Mouse (Mus musculus) neural tube, embryonic 11.5 days (tissue): ENCODE results near the gene Slc25a25. TPM values are rescaled to one million over a fixed set of nuclear protein-coding genes. Genes with fewer than 3 reads are reported as not detected.
"Not testable (repeated sequence)": the region's sequence is repeated elsewhere in the genome, so short reads cannot be mapped to it uniquely, and the experiment has no call there.

Experiments
- ATAC-seq: fragments of 200-750 bp; cut with Nextera tagmentation; 2 replicates; pipeline ENCODE4 v1.8.0; 2017; ENCODE audit warnings: moderate number of reproducible peaks, mild to moderate bottlenecking, moderate TSS enrichment, moderate library complexity; ENCODE audit not compliant: insufficient read depth, low FRiP score, low TSS enrichment
- DNase-seq: peaks from one replicate; pipeline ENCODE4 v3.0.0-alpha.2; 2015; ENCODE audit warnings: low spot score
- H3K27ac ChIP-seq: fragments of 300-500 bp; sonication (generic); 2 replicates; pipeline ENCODE4 v1.5.1; 2014; ENCODE audit warnings: low read depth, mild to moderate bottlenecking, low read length
- H3K27me3 ChIP-seq: fragments of 300-500 bp; sonication (generic); 2 replicates; pipeline ENCODE4 v1.6.1; 2014; ENCODE audit warnings: mild to moderate bottlenecking, low read length, mixed read lengths; ENCODE audit not compliant: control insufficient read depth, insufficient read depth
- H3K36me3 ChIP-seq: fragments of 300-500 bp; sonication (generic); 2 replicates; pipeline ENCODE4 v1.6.1; 2014; ENCODE audit warnings: mild to moderate bottlenecking, low read length, moderate library complexity, mixed read lengths; ENCODE audit not compliant: control insufficient read depth, insufficient read depth
- H3K4me1 ChIP-seq: fragments of 300-500 bp; sonication (generic); 2 replicates; pipeline ENCODE4 v1.6.1; 2014; ENCODE audit warnings: low read length, mixed read lengths; ENCODE audit not compliant: control insufficient read depth, insufficient read depth
- H3K4me2 ChIP-seq: fragments of 300-500 bp; sonication (generic); 2 replicates; pipeline ENCODE4 v1.6.1; 2014; ENCODE audit warnings: low read depth, mild to moderate bottlenecking, moderate library complexity
- H3K4me3 ChIP-seq: fragments of 300-500 bp; sonication (generic); 2 replicates; pipeline ENCODE4 v1.5.1; 2014; ENCODE audit warnings: low read depth, low read length
- H3K9ac ChIP-seq: fragments of 300-500 bp; sonication (generic); 2 replicates; pipeline ENCODE4 v1.6.1; 2014; ENCODE audit warnings: mild to moderate bottlenecking, low read length
- H3K9me3 ChIP-seq: fragments of 300-500 bp; sonication (generic); 2 replicates; pipeline ENCODE4 v1.6.1; 2016; ENCODE audit warnings: low read length; ENCODE audit not compliant: control insufficient read depth
- WGBS: fragments of 180-500 bp; shearing (Covaris S2); extraction: QIAGEN DNeasy Blood & Tissue Kit; methylation state at CpG from one replicate; pipeline ENCODE4 v1.1.7; 2014; 5-methylcytosine and 5-hydroxymethylcytosine counted together
- polyA plus RNA-seq: library from polyadenylated mRNA; unstranded; fragments of >200 nt; fragmentation: Nextera tagmentation; extraction: Ambion mirVana; gene quantifications from 2 replicates; pipeline ENCODE4 v1.2.1, GENCODE M21; 2014

The Slc25a25 gene
- polyA plus RNA-seq = 28.1 and 33.5 TPM in 2 replicates

DNA sequence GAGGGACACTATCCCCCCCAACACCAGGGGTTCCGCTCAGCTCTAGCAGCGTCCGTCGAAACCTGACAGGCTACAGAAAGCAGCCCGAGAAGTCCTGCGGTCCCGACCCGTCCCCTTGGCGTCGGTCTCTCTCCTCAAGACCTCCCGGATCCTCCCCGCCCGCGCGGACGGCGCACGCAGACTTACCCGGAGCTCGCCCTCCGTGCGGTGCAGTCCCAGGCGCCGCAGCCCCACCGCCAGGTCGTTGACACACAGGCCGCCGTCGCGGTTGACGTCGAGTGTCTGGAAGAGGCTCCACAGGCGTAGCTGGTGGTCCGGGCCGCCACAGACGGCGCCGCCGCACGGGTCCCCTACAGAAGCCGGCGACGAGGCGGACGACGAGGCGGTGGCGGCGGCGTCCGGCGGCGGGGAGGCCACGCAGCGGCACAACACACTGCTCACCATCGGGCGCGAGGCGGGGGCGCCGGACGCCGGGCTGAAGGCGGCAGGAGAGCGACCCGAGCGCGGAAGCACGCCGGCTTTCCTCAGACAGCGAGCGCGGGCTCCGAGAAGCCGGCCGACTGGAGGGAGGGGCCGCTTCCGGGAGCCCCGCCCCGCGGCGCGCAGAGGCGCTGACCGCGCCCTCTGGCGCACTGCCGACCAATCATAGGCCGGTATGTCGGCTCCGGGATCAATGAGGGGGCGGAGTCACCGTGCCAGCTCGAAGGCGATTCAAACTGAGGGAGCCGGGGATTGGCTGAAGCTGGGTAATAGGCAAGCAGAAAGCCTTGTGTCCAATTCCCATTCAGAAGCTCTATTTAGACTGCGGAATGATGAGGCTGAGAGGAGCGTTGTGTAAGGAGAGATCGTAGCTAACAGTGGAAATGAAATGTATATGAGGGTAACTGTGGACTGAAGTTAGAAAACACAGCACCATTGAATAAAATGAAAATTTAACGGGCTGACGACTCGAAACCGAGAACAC lies at the start of gene Slc25a25:
Gene Slc25a25 (minus strand): TSS at position 565 of the 964 bp plus-strand sequence.
- DNase-seq = peak; percentile 97
- H3K27ac ChIP-seq = peak within 1 kb of the TSS; percentile 90
- peak within 1 kb of the TSS; percentile 75 for H3K9ac ChIP-seq
- peak within 1 kb of the TSS; percentile 79 for H3K4me3 ChIP-seq
- H3K4me2 ChIP-seq = peak within 1 kb of the TSS; percentile 82
- no peaks in the 10 kb centered on the region for H3K36me3 ChIP-seq
- no peaks in the 10 kb centered on the region for H3K9me3 ChIP-seq
- WGBS = 1% methylated on average over 72 of the region's 103 CpGs
- H3K4me1 ChIP-seq = peaks cover 8% of the 10 kb centered on the region
- no peaks in the 10 kb centered on the region for H3K27me3 ChIP-seq
- ATAC-seq = peak; percentile 90

DNA sequence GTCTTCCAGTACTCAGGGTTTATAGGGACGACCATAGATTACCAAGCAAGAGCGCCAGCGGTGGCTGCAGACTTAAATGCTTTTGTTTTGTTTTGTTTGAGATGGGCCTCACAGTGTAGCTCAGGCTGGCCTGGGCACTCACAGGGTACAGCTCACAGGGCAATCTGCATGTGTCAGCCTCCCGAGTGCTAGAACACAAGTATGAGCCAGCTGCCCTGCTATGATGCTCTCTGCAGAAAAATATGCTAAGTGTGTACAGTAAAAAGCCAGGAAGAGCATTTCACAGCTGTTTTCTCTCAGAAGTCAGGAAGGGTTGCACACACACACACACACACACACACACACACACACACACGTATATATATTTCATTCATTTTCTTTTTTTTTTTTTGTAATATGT lies 49.2 kb upstream of the Slc25a25 start:
- Histone ChIP-seq H3K4me3 (no peak overlapping the region), H3K27me3 (no peaks in the 10 kb centered on the region), H3K9me3 (no peaks in the 10 kb centered on the region), H3K4me2 (no peak overlapping the region), H3K27ac (no peak overlapping the region), H3K4me1 (0 out of 2 replicates have a peak, but pooled peaks cover 5% of the 10 kb centered on the region), H3K9ac (no peak overlapping the region), H3K36me3 (no peaks in the 10 kb centered on the region)
- 82% methylated on average over 5 of the region's 5 CpGs for WGBS
- DNase-seq (no peak), ATAC-seq (no peak)

DNA sequence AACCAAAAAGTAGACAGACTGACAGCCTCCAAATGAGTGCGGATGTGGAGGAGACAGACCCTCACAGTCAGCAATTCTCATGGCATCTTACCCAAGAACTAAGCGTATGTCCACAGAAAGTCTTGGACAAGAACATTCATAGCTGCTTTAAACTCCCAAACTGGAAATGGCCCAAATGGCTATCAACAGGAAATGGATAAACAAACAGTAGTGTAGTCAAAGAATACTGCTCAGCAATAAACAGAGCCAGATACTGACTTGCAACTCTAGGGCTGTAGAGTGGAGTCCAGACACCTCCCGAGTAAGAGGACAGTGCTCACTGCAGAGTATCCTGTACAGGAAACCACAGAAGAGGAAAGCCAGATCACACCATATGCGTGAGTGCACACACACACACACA lies 48.1 kb upstream of the Slc25a25 start:
- Histone ChIP-seq H3K27ac (no peak overlapping the region), H3K9ac (no peak overlapping the region), H3K4me3 (no peak overlapping the region), H3K4me2 (no peak overlapping the region), H3K36me3 (no peaks in the 10 kb centered on the region), H3K27me3 (no peaks in the 10 kb centered on the region), H3K4me1 (0 out of 2 replicates have a peak, but pooled peaks cover 5% of the 10 kb centered on the region), H3K9me3 (no peaks in the 10 kb centered on the region)
- no peak for ATAC-seq
- 90% methylated on average over 4 of the region's 4 CpGs for WGBS
- no peak for DNase-seq

DNA sequence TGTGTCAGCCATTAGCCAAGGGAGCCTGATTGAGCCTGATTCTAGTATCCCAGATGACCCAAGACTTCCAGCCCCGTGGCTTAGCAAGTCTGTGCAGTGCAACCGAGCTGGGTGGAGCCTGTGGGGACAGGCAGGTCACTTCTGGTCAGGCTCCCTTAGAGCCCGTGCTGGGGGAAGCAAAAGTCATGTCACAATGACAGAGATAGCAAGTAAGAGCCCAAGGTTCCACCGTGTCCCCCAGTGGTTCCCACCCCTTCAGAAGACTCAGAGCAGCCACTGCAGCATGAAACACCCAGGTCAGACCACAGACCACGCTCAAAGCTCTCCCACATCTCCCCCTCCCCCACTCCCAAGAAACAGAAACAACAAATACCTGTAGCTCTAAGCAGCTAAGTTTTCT lies 44.9 kb upstream of the Slc25a25 start:
- H3K4me2 ChIP-seq = no peak overlapping the region
- WGBS = 76% methylated on average over 5 of the region's 5 CpGs
- DNase-seq (no peak), ATAC-seq (no peak)
- H3K4me1 ChIP-seq = no peaks in the 10 kb centered on the region
- no peaks in the 10 kb centered on the region for H3K9me3 ChIP-seq
- no peak overlapping the region for H3K27ac ChIP-seq
- H3K9ac ChIP-seq = no peak overlapping the region
- no peaks in the 10 kb centered on the region for H3K27me3 ChIP-seq
- H3K36me3 ChIP-seq = no peaks in the 10 kb centered on the region
- no peak overlapping the region for H3K4me3 ChIP-seq

DNA sequence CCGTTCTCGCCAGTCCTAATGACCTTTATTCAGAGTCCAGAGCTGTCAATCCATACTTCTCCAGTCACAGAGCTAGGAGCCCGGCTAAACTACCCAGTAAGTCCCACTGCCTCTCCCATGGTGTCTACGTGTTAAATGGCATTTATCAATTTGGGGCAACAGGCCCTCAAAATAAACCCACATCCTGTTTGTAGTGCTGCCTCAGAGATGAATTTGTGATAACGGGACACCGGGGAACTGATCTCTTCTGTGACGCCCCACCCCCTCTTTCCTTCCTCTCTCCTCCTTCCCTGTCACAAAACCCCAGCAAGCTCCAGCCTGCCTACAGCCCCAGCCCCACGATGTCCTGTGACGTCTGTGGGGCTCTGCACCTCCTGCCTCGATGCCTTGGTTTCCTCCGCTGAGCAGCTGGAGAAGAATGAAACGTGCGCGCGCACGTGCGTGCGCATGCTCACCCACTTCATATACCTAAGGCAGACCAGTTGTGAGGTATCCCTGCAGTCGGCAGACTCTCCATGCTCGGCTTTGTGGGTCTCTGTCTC lies 44.0 kb upstream of the Slc25a25 start:
- H3K9ac ChIP-seq = no peak overlapping the region
- no peaks in the 10 kb centered on the region for H3K4me1 ChIP-seq
- no peaks in the 10 kb centered on the region for H3K36me3 ChIP-seq
- WGBS = 84% methylated on average over 20 of the region's 20 CpGs
- H3K27ac ChIP-seq = no peak overlapping the region
- no peak overlapping the region for H3K4me3 ChIP-seq
- H3K4me2 ChIP-seq = no peak overlapping the region
- H3K9me3 ChIP-seq = no peaks in the 10 kb centered on the region
- H3K27me3 ChIP-seq = no peaks in the 10 kb centered on the region
- DNase-seq = no peak
- ATAC-seq = no peak

DNA sequence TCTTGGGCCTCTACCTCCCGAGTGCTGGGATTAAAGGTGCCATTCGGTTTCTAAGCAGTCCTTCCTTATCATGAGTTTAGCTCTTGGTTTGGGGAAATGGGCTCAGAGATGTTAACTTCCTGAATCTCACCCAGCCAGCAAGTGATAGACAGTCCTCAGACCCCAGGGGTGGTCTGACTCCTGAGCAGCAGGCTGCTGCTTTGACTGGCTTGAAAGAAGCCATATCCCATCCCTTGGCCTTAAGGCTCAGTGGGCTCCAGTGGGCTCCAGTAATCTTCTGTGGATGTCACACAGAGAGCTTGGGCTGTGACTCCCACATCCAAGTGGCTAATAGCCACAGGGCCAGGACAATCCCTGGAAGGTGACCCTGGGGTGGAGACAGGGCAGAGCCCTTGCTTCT lies 43.3 kb upstream of the Slc25a25 start:
- Histone ChIP-seq H3K4me2 (no peak overlapping the region), H3K27me3 (no peaks in the 10 kb centered on the region), H3K9me3 (no peaks in the 10 kb centered on the region), H3K4me1 (no peaks in the 10 kb centered on the region), H3K27ac (no peak overlapping the region), H3K4me3 (no peak overlapping the region), H3K36me3 (no peaks in the 10 kb centered on the region), H3K9ac (no peak overlapping the region)
- ATAC-seq (no peak), DNase-seq (no peak)
- WGBS = 67% methylated on average over 2 of the region's 2 CpGs

DNA sequence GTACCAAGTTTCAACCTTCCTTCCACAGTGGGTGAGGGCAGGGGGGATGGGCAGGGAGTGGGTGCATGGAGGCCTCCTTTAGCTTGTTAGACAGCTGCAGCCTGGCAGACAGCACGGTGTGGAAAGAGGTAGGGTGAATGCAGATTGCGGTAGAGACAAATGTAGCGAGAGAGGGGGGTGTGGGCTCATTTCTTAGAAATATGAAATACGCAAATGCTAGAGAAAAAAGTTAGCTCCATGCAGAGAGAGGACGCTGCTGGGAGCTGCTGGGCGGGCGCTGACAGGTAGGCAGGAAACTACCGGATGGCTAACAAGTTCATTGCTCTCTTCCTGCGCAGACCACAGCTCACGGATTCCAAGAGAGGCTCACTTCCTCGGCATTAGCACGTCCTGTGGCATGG lies 42.1 kb upstream of the Slc25a25 start:
- Histone ChIP-seq H3K27ac (no peak overlapping the region), H3K4me3 (no peak overlapping the region), H3K9ac (no peak overlapping the region), H3K27me3 (no peaks in the 10 kb centered on the region), H3K9me3 (no peaks in the 10 kb centered on the region), H3K36me3 (no peaks in the 10 kb centered on the region), H3K4me1 (no peaks in the 10 kb centered on the region), H3K4me2 (no peak overlapping the region)
- 77% methylated on average over 12 of the region's 12 CpGs for WGBS
- no peak for ATAC-seq
- DNase-seq = no peak

DNA sequence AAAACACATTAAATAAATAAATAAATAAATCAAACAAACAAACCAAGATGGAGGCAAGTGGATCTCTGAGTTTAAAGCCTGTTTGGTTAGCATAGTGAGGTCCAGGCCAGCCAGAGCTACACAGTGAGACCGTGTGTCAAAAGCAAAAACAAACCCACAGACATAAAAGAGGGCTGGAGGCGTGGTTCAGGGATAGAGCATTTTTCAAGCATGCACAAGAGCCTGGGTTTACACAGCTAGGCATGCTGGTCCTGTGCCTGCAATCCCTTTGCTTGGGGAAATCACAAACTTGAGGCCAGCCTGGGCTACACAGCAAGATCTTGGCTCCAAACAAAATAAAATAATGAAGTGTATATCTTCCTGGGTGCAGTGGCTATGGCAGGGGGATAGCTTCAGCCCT lies 41.4 kb upstream of the Slc25a25 start:
- H3K9me3 ChIP-seq = no peaks in the 10 kb centered on the region
- no peak overlapping the region for H3K9ac ChIP-seq
- no peaks in the 10 kb centered on the region for H3K4me1 ChIP-seq
- no peaks in the 10 kb centered on the region for H3K36me3 ChIP-seq
- ATAC-seq (no peak), DNase-seq (no peak)
- no peak overlapping the region for H3K27ac ChIP-seq
- no peak overlapping the region for H3K4me2 ChIP-seq
- WGBS = 70% methylated on average over 2 of the region's 2 CpGs
- no peak overlapping the region for H3K4me3 ChIP-seq
- no peaks in the 10 kb centered on the region for H3K27me3 ChIP-seq

DNA sequence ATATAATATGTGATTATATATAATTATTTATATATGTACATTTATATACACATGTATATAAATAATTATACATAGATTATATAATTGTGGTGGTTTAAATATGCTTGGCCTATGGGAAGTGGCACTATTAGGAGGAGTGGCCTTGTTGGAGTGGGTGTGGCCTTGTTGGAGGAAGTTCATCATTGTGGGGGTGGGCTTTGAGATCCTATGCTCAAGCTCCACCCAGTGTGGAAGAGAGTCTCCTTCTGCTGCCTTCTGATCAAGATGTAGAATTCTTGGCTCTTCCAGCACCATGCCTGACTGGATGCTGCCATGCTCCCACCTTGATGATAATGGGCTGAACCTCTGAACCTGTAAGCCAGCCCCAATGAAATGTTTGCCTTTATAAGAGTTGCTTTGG lies 39.5 kb upstream of the Slc25a25 start:
- not testable (repeated sequence) for H3K27me3 ChIP-seq, ATAC-seq, H3K9ac ChIP-seq, H3K4me3 ChIP-seq, H3K4me1 ChIP-seq, H3K4me2 ChIP-seq, H3K9me3 ChIP-seq, H3K36me3 ChIP-seq, DNase-seq, H3K27ac ChIP-seq
